Comparison of ENCODE assay signal across 1 mouse cellular context in genomic region chr4:130915668-130916035, GRCm38 (mm10).
TF ChIP-seq lines count a peak whose summit lies in the region.

No protein-coding gene starts in this region.

TF ChIP-seq in CH12.LX, 34 proteins besides CTCF, POLR2A, EP300 and RAD21 (continued from another document):
- TF ChIP-seq TCF12 (IDR thresholded peaks at IDR 0.05; ENCODE audit: low read depth, low read length) (peak; percentile 99), MAZ (IDR thresholded peaks at IDR 0.05; ENCODE audit: low read depth, low read length) (no peak), TBP (conservative IDR thresholded peaks at IDR 0.05; ENCODE audit: low read depth, low read length) (no peak), PAX5 (IDR thresholded peaks at IDR 0.05; ENCODE audit: low read length) (no peak), ZC3H11A (IDR thresholded peaks at IDR 0.05; ENCODE audit: low read depth, low read length) (no peak), MEF2A (IDR thresholded peaks at IDR 0.05; ENCODE audit: borderline replicate concordance, low read depth, low read length) (peak; percentile 92), NRF1 (IDR thresholded peaks at IDR 0.05; ENCODE audit: low read depth, low read length) (no peak), ZMIZ1 (IDR thresholded peaks at IDR 0.05; ENCODE audit: low read depth, low read length) (no peak), SIN3A (IDR thresholded peaks at IDR 0.05; ENCODE audit: low read length) (peak; percentile 53; the same call in 1 of the 2 replicates), NELFE (IDR thresholded peaks at IDR 0.05; ENCODE audit: low read depth, low read length) (no peak), ELF1 (IDR thresholded peaks at IDR 0.05; ENCODE audit: low read depth, low read length) (no peak), ZKSCAN1 (IDR thresholded peaks at IDR 0.05; ENCODE audit: borderline replicate concordance, low read depth, low read length) (no peak), HCFC1 (IDR thresholded peaks at IDR 0.05; ENCODE audit: low read depth, low read length) (no peak), BHLHE40 (IDR thresholded peaks at IDR 0.05; ENCODE audit: low read depth, low read length) (peak; percentile 79), KAT2A (IDR thresholded peaks at IDR 0.05; ENCODE audit: insufficient replicate concordance, low read length) (no peak), MXI1 (IDR thresholded peaks at IDR 0.05; ENCODE audit: low read depth, low read length) (peak; percentile 10; the same call in 1 of the 2 replicates), ETS1 (conservative IDR thresholded peaks at IDR 0.05; ENCODE audit: low read depth, low read length) (peak; percentile 96), MAFK (IDR thresholded peaks at IDR 0.05; ENCODE audit: insufficient replicate concordance, low read length) (no peak), RCOR1 (conservative IDR thresholded peaks at IDR 0.05; ENCODE audit: low read depth, low read length) (no peak), E2F4 (IDR thresholded peaks at IDR 0.05; ENCODE audit: insufficient replicate concordance, low read depth, low read length) (no peak), SMC3 (IDR thresholded peaks at IDR 0.05; ENCODE audit: low read depth, low read length) (no peak), GABPA (IDR thresholded peaks at IDR 0.05; ENCODE audit: insufficient replicate concordance, low read depth, low read length) (no peak), USF1 (IDR thresholded peaks at IDR 0.05; ENCODE audit: low read depth, low read length) (no peak), MYC (IDR thresholded peaks at IDR 0.05; ENCODE audit: low read depth, low read length) (no peak), JUN (IDR thresholded peaks at IDR 0.05; ENCODE audit: insufficient read depth, low read depth, low read length) (no peak), IRF4 (IDR thresholded peaks at IDR 0.05; ENCODE audit: low read depth, low read length) (peak; percentile 12; the same call in 1 of the 2 replicates), MAX (IDR thresholded peaks at IDR 0.05; ENCODE audit: low read length) (no peak), ZNF384 (IDR thresholded peaks at IDR 0.05; ENCODE audit: low read depth, low read length) (peak; percentile 56; the same call in 1 of the 2 replicates), POLR2AphosphoS2 (IDR thresholded peaks at IDR 0.05; ENCODE audit: low read depth, low read length) (no peak)
